Mouse (Mus musculus): ENCODE measurements at regions not wholly inside any gene's neighbourhood (a gene's known extent, or its start where the extent isn't known, plus 50 kb on each side); places are given as distances from the start of the nearest gene placed in this dataset.

- TF ChIP-seq POLR2A (IDR thresholded peaks at IDR 0.05; ENCODE audit: borderline replicate concordance, extremely low read depth, low read depth, low read length) (no peak), CTCF (IDR thresholded peaks at IDR 0.05; ENCODE audit: insufficient read depth, low read length) (no peak)
These were observed 392.1 kb upstream of the Dcn start for GRCm38 (mm10) chr10:97087286-97087685.

Data from lung, adult 2 months (tissue).